Mouse (Mus musculus): ENCODE results near the gene Cntnap2.

Gene Cntnap2

GRCm38 (mm10) chr6:45059091-45059490 is at the start of gene Cntnap2:
Cntnap2 (plus strand) TSS chr6:45059357.
- DNase-seq: peak; percentile 59

GRCm38 (mm10) chr6:45026011-45026682 is 33.0 kb upstream of the Cntnap2 start:
- peak; percentile 49 for DNase-seq

- DNase-seq: no peak
These were observed 19.7 kb upstream of the Cntnap2 start for GRCm38 (mm10) chr6:45039454-45039853.

GRCm38 (mm10) chr6:45059556-45060471 is 657 bp downstream of the Cntnap2 start:
- DNase-seq: peak; percentile 60

- DNase-seq: no peak
These were observed 3.2 kb downstream of the Cntnap2 start for GRCm38 (mm10) chr6:45062214-45062997.

- no peak for DNase-seq
These were observed 29.1 kb downstream of the Cntnap2 start for GRCm38 (mm10) chr6:45088304-45088703.

GRCm38 (mm10) chr6:45113613-45114012 is 54.5 kb downstream of the Cntnap2 start:
- DNase-seq: no peak

- no peak for DNase-seq
These were observed 85.7 kb downstream of the Cntnap2 start for GRCm38 (mm10) chr6:45144882-45145281.

- no peak for DNase-seq
These were observed 145.9 kb downstream of the Cntnap2 start for GRCm38 (mm10) chr6:45205039-45205438.

GRCm38 (mm10) chr6:45214330-45214729 is 155.2 kb downstream of the Cntnap2 start:
- no peak for DNase-seq

GRCm38 (mm10) chr6:45229002-45229401 is 169.8 kb downstream of the Cntnap2 start:
- DNase-seq: no peak

- no peak for DNase-seq
These were observed 173.4 kb downstream of the Cntnap2 start for GRCm38 (mm10) chr6:45232571-45232970.

GRCm38 (mm10) chr6:45236531-45236930 is 177.4 kb downstream of the Cntnap2 start:
- no peak for DNase-seq

GRCm38 (mm10) chr6:45238117-45238516 is 179.0 kb downstream of the Cntnap2 start:
- DNase-seq: no peak

- no peak for DNase-seq
These were observed 182.1 kb downstream of the Cntnap2 start for GRCm38 (mm10) chr6:45241218-45241617.

GRCm38 (mm10) chr6:45244680-45245079 is 185.5 kb downstream of the Cntnap2 start:
- no peak for DNase-seq

- no peak for DNase-seq
These were observed 198.9 kb downstream of the Cntnap2 start for GRCm38 (mm10) chr6:45258047-45258446.

- DNase-seq: no peak
These were observed 212.4 kb downstream of the Cntnap2 start for GRCm38 (mm10) chr6:45271537-45271936.

GRCm38 (mm10) chr6:45273259-45273775 is 214.2 kb downstream of the Cntnap2 start:
- no peak for DNase-seq

- peak; percentile 4 for DNase-seq
These were observed 231.0 kb downstream of the Cntnap2 start for GRCm38 (mm10) chr6:45290154-45290553.

GRCm38 (mm10) chr6:45317455-45317854 is 258.3 kb downstream of the Cntnap2 start:
- no peak for DNase-seq

GRCm38 (mm10) chr6:45323505-45323904 is 264.3 kb downstream of the Cntnap2 start:
- peak; percentile 69 for DNase-seq

GRCm38 (mm10) chr6:45327952-45328485 is 268.9 kb downstream of the Cntnap2 start:
- DNase-seq: no peak

Measured in right cerebral cortex, postnatal 4 days (tissue).